Mouse (Mus musculus): ENCODE measurements at regions not wholly inside any gene's neighbourhood (a gene's known extent, or its start where the extent isn't known, plus 50 kb on each side); places are given as distances from the start of the nearest gene placed in this dataset.

DNA sequence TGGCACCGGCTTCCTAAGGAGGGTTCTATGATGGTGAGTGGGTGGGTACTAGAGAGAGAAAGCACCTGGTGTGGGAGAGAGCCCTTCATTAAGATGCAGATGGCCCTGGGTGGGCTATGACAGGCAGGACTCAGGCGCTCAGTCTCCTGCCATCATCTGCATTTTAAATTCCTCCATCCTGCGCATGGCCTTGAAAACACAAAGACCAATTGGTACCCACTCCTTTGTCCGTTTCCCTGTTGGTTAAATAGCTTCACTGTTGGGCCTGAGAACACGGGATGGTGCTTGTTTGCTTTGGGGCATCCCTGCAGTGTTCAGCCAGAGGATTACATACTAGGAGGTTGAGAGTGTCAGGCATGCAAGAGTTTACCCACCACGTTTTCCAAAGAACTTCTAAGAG is 314.9 kb downstream of the Gm11011 start:
- no peak for ATAC-seq (replicated peaks; ENCODE audit: low read depth, poor library complexity, severe bottlenecking)

DNA sequence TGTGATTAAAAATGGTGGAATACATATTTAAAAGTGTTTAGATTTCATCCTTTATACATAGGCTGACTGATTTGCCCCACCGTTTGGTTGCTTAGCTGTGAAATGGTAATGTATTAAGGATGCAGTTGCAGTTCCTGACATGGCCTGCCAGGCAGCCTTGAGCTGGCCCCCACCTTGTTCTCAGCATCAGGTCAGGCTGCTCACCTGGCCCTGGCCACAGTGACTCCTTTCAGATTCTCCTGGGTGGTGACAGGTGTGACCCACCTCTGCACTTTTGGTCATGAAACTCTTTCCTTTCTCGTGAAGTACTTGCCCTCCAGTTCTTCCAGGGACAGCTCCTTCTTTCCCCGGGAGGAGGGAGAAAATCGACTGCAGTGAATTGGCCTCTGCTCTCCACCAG is 315.5 kb downstream of the Gm11011 start:
- ATAC-seq (replicated peaks; ENCODE audit: low read depth, poor library complexity, severe bottlenecking), result no peak

DNA sequence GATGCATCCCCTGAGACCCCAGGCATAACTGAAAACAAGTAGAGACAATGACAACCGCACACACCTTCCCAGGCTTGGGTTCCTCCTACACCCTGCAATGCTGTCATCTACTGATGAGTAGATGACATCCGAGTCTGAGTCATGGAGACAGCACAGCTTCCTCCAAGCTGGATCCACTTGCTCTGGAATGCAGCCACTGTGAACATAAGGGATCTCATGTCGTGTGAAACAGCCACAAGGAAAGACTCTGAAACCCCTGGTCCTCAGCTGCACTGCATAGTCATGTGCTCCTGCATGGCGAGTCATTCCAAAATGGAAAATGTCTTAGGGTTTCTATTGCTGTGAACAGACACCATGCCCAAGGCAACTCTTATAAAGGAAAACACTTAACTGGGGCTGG is 305.2 kb upstream of the Zfp64 start:
- ATAC-seq (replicated peaks; ENCODE audit: low read depth, poor library complexity, severe bottlenecking), result no peak

DNA sequence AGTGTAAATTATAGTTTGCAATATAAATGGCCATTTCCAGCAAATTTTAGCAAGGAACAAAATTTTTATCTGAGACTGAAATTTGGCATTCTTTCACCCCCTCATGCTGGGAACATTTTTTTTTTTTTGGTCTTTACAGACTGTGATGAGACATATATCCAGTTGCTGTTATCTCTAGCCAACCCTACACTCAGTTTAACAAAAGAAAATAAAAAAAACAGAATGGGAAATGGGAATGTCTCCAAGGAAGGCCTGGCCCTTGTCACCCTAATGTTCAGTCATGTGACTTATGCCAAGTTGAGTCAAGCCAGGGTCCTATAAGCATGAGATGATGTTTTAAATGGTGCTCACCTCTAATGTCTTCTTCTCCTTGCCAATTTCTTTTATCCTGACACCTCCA is 289.2 kb upstream of the Zfp64 start:
- ATAC-seq (replicated peaks; ENCODE audit: low read depth, poor library complexity, severe bottlenecking), result no peak

DNA sequence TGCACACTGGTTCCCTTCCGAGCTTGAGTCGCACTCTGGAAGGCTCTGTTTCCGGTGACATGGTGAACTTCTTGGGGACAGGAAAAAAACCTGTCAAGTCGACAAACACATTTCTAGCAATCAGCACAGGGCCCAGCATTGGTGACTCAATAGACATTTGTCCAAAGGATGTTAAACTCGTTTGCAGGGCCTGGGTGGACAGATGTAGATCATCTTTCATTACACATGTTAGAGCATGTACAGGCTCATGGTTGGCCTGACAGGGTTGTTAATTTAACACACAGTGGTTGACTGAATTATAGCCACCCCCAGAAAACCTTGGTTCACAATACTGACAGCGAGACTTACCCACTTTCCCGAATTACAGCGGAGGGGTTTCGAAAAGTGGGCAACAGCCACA is 288.6 kb upstream of the Zfp64 start:
- ATAC-seq (replicated peaks; ENCODE audit: low read depth, poor library complexity, severe bottlenecking), result no peak

DNA sequence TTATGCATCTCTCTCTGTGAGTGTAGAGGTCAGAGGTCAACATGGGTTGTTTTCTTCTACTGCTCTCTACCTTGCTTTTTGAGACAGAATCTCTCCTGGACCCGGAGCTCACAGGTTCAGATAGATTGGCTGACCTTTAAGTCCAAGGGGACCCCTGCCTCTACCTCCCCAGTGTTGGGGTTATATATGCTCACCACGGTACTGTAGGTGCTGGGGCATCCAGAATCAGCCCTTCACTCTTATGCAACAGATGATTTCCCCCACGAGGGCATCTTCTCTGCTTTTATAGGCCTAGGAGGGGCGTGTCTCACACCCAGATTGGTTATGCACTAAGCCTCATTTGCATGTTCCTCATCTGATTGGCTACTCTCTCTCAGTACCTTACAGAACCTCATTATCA is 282.5 kb upstream of the Zfp64 start:
- no peak for ATAC-seq (replicated peaks; ENCODE audit: low read depth, poor library complexity, severe bottlenecking)

DNA sequence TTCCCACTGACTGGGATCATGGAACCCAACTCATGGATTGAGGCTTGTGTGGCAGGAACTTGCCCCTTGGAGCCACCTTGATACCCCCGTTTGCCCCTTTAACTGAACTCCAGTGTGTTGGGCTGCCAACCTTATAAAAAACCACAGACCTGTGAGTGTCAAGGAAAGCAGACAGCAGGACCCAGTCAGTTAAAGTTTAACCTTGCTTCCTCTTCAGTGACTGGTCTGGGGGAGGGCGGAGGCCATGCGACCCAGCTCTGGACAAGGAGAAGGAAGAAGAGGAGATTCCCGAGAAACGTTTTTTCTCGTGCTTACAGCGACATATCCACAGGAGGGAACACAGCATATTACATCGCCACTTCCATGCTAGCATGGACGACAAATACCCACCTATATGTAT is 281.9 kb upstream of the Zfp64 start:
- no peak for ATAC-seq (replicated peaks; ENCODE audit: low read depth, poor library complexity, severe bottlenecking)

DNA sequence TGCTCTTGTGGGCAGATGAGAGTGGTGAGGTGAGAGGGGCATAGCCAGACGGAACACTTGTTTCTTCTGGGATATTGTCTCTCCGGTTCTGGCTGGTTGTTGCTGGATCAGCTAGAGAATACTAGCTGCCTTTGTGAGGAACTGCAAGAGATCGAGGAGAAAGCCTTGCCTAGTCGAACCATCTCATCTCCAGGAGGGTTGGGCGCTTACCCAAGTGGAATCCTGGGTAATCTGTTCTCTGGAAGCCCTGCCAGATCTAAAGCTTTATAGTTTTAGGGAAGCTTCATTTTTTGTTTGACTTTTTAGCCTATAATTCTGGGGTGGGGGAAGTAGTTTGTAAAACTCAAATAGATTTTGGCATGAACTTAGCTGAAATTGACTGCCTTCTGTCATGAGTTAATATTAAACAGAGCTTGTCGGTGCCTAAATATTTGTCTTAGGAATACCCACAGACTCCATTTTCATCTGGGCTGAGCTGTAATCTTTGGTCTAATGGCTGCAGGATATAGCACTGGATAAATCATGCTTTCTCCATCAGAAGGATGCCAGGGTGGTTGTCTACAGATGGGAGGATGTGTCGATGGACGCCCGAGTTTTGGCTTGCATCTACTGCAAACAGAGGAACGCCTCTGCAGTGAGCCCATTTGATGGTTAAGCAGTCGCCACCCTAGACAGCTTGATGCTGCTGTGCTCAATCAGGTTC is 279.1 kb upstream of the Zfp64 start:
- ATAC-seq (replicated peaks; ENCODE audit: low read depth, poor library complexity, severe bottlenecking), result no peak

DNA sequence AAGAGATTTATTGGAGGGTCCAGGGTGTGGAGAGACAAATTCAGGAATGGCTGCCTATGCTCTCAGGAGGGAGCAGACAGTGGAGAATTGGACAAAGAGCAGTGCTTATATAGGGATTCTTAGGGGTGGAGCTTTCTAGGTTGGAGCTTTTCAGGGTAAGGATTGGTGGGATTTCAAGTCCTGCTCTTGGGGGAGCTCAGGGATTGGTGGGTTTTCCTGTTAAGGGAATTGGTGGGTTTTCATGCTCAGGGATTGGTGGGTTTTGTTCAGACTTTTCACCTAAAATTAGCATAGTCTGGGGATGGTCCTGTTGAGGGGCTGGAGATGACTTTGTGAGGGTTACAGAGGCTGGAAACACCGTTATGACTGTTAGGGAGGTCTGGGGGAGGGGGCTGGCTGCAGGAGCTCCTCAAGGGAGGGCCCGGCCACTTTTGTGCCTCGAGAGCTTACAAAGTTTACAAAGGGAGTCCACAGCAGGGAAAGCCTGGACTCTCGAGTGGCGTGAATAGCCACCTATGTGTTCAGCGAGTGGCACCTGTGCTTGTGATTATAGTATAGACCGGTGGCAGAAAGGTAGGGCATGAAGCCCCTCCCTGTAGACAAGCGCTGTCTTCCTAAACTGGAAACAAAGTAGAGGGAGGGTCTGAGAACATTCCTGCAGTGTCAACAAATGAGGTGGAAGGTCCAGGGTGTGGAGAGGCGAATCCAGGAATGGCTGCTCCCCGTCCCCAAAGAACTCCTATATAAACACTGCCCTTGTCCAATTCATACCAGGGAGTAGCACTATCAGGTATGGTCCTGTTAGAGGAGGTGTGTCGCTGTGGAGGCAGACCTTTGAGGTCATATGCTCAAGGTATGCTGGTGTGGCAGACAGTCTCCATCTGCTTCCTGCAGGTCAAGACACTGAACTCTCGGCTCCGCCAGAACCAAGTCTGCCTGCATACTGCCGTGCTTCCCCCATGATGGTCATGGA is 278.1 kb upstream of the Zfp64 start:
- ATAC-seq (replicated peaks; ENCODE audit: low read depth, poor library complexity, severe bottlenecking), result no peak

DNA sequence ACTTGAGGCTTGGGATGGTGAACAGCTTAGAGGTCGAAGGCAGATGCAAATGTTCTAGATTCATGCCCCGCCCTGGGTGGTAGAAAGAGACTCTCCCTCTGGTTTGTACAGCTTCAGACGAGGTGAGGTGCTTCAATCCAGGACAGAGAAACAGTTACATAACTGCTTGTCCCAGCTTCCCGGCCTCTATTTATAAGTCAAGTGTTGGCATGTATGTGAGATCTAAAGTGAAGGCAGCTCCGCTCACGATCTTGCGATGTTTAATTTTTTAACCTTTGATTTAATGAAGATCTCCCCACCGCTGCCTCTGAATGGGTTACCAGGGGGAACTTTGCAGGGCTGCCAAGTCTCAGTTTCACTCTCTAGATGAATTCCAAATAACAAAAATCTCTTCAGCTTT is 266.9 kb upstream of the Zfp64 start:
- ATAC-seq (replicated peaks; ENCODE audit: low read depth, poor library complexity, severe bottlenecking), result no peak

DNA sequence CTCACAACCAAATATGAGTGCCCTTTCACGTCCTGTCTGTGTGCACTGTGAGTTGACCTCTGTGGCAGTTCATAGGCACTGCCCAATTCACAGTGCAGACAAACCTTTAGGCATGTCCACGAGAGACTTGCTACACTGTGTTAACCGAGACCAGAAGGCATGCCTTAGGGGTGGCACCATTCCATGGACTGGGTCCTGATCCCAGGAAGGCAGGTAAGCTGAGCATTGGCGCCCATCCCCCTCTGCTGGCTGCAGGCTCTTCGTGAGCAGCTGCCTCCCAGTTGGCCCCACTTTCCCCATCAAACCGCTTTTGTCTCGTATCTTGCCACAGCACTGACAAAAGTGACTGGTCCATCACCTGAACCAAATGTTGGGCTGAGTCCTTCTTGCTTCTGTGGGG is 265.8 kb upstream of the Zfp64 start:
- no peak for ATAC-seq (replicated peaks; ENCODE audit: low read depth, poor library complexity, severe bottlenecking)

DNA sequence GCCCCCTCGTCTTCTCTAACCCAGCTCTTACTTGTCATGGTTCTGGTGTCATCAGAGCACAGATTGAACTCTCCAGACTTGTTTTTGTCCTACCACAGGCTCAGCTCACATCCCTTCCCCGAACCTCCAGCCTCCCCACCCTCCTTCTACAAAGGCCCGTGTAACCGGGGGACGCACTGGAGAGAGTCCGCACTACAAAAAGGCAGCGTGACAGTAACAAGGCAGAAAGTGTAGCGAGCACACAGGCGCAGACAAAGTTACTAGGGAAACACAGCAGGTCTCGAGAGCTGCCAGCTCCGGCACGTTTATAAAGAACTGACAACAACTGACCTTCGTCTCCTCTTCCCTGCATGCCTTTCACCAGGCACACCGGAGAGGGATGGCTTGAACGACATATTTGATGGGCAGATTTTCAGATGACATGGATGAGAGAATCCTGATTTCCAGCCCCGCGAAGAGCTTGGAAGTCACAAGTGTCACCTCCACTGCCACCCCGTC is 260.2 kb upstream of the Zfp64 start:
- ATAC-seq (replicated peaks; ENCODE audit: low read depth, poor library complexity, severe bottlenecking), result no peak

DNA sequence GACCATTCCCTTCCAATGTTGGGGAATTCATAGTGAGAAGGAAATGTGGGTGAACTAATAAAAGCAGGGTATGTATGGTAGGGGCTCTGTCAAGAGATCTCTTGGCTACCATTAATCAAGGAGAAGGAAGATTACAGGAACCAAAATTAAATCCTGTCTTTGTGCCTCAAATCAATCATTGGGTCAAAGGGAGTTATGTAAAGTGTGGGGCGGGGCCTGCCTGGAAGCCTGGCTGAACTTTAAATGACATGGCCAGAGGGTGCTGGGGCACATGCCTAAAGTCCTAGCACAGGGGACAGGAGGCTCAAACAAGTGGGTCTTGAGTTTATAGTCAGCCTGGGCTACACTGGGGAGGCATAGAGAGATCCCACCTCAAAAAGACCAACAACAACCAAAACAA is 259.0 kb upstream of the Zfp64 start:
- ATAC-seq (replicated peaks; ENCODE audit: low read depth, poor library complexity, severe bottlenecking), result no peak

DNA sequence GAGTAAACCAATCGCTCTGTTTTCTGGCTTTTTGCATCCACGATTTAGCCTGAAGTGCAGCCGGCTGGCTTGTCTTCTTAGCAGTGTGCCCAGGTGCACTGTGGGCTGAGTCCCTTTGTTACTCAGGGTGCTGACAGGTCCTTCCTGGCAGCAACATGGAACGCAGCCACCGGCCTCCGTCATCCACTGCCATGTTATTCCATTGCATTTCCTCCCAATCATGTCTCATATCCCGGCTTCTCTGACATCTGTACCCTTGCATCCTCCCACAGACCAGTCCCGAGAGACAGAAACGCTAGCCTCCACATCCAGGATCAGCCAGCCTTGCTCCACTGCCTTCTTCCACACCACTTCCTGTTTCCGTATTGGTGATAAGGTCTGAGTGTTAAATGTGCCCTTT is 257.9 kb upstream of the Zfp64 start:
- no peak for ATAC-seq (replicated peaks; ENCODE audit: low read depth, poor library complexity, severe bottlenecking)

DNA sequence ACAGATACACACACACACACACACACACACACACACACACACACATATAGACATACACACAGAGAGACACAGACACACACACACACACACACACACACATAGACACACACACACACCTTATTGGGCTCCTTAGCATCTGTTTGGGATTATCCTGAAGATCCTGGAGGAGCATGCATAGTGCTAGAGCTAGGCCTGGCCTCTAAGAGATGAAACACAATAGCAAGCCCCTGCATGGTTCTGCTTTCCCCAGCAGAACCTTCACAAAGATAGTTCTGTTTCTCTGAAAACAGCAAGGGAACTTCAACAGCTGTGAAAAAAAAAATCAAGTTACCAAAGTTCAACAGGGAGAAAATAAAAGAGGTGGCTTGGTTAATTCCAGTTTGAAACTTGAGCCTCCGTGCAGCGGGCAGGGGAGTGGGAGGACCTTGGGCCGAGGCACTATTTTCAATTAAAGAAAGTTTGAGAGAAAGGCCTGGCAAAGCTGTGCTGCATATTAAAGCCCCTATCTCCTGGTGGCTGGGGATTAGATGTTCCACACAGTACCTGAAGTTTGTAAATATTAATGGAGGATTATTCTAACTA is 257.4 kb upstream of the Zfp64 start:
- ATAC-seq (replicated peaks; ENCODE audit: low read depth, poor library complexity, severe bottlenecking), result no peak

DNA sequence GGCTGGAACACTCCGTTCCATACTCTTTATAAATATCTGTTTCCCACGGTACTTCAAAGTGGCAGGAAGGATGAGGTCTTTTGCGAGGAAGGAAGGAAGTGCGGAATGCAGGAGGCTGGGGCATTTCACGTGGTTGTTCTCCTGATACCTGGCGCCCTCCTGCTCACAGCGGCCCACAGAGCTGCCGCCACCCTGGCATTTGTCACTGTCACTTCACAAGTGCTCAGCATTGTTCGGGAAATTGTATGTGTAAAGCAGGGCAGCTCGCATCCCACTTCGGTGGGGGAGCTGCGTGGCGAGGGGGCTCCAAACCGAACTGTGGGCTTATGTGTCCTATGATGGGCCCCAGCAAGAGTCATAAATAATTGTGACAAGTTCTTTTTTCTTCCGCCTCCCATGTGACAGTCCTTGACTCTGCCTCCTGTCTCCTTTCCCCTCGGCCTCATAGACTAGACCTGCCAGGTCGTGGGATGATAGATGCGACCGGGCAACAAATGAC is 248.9 kb upstream of the Zfp64 start:
- no peak for ATAC-seq (replicated peaks; ENCODE audit: low read depth, poor library complexity, severe bottlenecking)

DNA sequence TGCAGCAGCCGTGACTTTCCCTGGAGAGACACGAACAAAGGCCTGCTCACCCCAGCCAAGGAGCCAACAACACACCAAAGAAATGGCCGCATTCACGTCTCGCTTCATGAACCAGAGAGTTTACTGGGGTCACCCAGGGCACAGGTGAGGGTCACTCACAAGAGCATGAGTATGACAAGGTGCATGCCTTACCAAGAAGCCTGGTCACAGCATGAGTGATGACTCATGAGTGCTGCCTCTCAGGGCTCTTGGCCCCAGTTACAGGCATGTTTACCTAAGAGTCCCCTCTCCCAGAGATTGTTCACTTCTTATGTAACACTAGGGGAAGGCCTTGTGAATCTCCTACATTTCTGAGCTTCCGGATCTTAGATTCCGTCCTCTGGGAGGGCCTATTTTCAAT is 236.6 kb upstream of the Zfp64 start:
- ATAC-seq (replicated peaks; ENCODE audit: low read depth, poor library complexity, severe bottlenecking), result no peak

DNA sequence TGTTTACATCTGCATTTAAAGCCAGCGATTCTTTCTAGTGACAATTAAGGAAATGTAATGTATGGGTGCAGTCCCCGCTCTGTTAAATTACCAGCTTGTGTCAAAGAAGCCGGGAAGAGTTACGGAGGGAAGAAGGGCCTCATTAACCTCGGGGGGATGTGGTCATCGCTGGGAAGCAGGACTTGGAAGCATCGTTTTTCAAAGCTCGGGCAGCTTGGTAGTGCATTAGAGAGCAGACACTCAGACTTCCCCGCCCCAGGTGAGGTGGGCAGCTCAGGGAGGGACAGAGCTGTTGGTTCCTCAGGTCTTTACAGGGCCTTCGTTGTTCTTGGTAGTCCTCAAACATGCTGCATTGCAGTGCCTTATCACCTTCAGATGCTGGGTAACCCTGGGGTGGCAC is 236.1 kb upstream of the Zfp64 start:
- no peak for ATAC-seq (replicated peaks; ENCODE audit: low read depth, poor library complexity, severe bottlenecking)

DNA sequence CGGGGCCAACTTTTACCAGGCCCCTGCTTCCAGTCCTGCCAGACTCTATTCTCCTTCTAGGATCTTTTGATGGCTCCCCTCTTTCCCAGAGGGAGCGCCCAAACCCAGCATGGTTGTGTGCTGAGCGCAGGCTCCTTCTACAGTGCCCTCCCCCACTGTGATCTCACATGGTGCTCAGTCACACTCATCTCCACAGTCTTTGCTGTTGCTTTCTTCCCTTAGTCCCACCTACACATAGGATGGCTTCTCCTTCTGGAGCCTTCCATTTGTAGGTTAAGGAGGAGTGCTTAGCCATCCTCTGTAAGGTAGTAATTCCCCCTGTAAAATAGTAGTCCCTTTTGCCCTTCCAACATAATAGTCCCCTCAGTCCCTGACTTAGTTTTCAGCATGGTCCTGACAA is 222.2 kb upstream of the Zfp64 start:
- ATAC-seq (replicated peaks; ENCODE audit: low read depth, poor library complexity, severe bottlenecking), result no peak

DNA sequence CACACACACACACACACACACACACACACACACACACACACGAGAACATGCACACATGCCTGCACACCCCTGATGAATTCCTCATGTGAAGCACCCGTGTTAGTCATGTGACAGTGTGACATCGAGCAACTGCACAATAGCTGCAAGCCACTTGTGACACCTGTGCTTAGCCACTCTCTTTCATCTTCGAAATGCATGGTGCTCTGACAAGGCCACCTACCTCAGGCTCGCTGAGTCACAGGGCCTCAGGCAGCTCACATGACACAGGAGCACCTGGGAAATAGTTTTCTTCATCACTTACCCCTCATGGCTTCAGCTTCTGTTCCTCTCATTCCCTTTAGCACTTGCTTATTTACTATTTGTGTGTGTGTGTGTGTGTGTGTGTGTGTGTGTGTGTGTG is 213.4 kb upstream of the Zfp64 start:
- no peak for ATAC-seq (replicated peaks; ENCODE audit: low read depth, poor library complexity, severe bottlenecking)

DNA sequence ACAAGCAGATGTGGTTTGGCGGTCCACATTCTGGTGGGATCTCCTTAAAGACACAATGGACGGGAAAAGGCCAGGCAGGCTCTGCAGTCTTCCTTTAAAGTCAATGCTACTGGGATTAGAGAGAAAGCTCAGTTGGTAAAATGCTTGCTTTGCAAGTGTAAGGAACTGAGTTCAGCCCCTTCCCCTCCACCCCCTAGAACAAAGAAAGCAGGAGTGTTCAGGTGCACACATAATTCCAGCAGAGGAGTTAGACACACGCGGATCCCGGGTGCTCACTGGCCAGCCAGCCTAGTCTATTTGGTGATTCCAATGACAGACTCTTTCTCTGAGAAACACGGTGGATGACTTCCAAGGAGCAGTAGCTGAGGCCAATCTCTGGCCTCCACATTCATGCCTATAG is 213.0 kb upstream of the Zfp64 start:
- no peak for ATAC-seq (replicated peaks; ENCODE audit: low read depth, poor library complexity, severe bottlenecking)

Data from common myeloid progenitor, adult 5-6 weeks (primary cell).